Mouse (Mus musculus) testis, adult 2 months (tissue): ENCODE results near the gene Unc45a.

ENCODE experiments used
- CTCF ChIP-seq: fragments of 200-500 bp; IDR thresholded peaks from 2 replicates; pipeline ENCODE4 v1.5.1; 2012; ENCODE audit warnings: low read depth, mild to moderate bottlenecking, inconsistent platforms, low read length, moderate library complexity; ENCODE audit not compliant: control insufficient read depth, insufficient read depth, insufficient replicate concordance
- POLR2A ChIP-seq: fragments of 200-500 bp; IDR thresholded peaks from 2 replicates; pipeline ENCODE4 v1.6.1; 2012; ENCODE audit warnings: low read depth, mild to moderate bottlenecking, inconsistent platforms, low read length, moderate library complexity; ENCODE audit not compliant: control insufficient read depth

DNA sequence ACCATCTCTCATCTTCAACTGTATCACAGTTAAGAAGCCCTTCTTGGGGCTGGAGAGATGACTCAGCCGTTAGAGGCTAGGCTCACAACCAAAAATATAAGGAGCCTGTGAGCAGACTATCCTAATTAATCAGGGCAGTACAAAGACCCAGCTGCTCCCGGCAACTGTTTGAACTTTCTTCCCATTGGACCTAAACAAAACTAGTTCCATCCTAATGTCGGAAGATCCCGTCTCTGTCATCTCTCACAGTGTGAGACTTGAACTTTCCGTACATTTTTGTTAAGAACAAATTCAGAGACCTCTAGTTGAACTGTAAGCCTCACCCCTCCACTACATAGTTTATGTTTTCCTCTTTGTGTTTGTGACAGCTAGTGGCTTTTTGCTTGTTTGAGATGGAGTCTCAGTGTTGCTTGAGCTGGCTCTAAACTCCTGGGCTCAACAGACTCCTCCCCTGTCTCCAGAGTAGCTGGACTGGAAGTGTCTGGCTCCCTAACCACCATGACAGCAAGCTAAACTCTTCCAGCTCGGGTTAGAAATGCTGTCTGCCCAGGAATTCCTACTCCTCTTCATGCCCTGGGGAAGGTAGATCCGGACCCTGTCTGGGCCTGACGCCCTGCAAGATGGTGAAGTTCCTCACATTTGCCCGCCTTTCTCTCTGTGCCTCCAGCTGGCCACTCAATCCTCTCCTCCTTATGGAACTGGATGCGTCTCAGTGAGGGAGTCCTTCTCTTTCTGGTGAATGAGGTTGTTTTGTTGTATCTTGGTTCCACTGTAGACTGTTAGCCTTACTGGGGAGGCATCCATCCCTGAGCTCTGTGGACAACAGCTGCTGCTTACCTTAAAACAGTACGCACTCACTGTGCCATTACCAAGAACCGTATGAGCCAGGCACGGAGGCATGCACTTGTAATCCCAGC is 7.1 kb upstream of the Unc45a start:
- TF ChIP-seq CTCF (no peak), POLR2A (no peak)
